Mouse (Mus musculus) testis, adult 2 months (tissue): ENCODE data around the gene Ebi3.
"Not testable (repeated sequence)": the region's sequence is repeated elsewhere in the genome, so short reads cannot be mapped to it uniquely, and the experiment has no call there.

Source experiments
- CTCF ChIP-seq: fragments of 200-500 bp; IDR thresholded peaks from 2 replicates; pipeline ENCODE4 v1.5.1; 2012; ENCODE audit warnings: low read depth, mild to moderate bottlenecking, inconsistent platforms, low read length, moderate library complexity; ENCODE audit not compliant: control insufficient read depth, insufficient read depth, insufficient replicate concordance
- POLR2A ChIP-seq: fragments of 200-500 bp; IDR thresholded peaks from 2 replicates; pipeline ENCODE4 v1.6.1; 2012; ENCODE audit warnings: low read depth, mild to moderate bottlenecking, inconsistent platforms, low read length, moderate library complexity; ENCODE audit not compliant: control insufficient read depth

GRCm38 (mm10) chr17:55944387-55944865, 8.0 kb upstream of the Ebi3 start:
- not testable (repeated sequence) for TF ChIP-seq CTCF, POLR2A
